Mouse (Mus musculus) lung, adult 2 months (tissue): ENCODE data around the gene Rab2b.

ENCODE experiments used
- CTCF ChIP-seq: fragments of 200-500 bp; IDR thresholded peaks from 2 replicates; pipeline ENCODE4 v1.5.1; 2011; ENCODE audit warnings: mild to moderate bottlenecking, low read length, control low read depth; ENCODE audit not compliant: insufficient read depth
- POLR2A ChIP-seq: fragments of 200-500 bp; IDR thresholded peaks from 2 replicates; pipeline ENCODE4 v1.6.1; 2011; ENCODE audit warnings: low read depth, mild to moderate bottlenecking, control low read depth, low read length, borderline replicate concordance; ENCODE audit errors: extremely low read depth

DNA sequence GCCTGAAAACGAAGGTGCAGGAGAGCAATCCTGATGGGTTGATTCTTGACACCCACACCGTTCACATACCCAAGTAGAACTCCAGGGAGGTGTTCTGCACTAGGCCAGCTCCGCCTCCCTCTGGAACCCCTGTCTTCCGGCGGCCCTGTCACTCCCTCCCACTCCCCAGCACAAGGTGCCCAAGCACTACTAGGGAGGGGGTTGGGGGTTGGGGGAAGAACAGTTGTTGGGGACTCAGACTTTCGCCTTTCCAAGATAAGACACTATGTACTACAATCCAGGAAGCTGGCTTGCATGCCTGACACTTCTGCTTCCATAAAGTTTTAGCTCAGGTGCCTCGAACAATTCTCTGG lies 34.7 kb downstream of the Rab2b start:
- TF ChIP-seq POLR2A (no peak), CTCF (no peak)
